In the genomic region with DNA sequence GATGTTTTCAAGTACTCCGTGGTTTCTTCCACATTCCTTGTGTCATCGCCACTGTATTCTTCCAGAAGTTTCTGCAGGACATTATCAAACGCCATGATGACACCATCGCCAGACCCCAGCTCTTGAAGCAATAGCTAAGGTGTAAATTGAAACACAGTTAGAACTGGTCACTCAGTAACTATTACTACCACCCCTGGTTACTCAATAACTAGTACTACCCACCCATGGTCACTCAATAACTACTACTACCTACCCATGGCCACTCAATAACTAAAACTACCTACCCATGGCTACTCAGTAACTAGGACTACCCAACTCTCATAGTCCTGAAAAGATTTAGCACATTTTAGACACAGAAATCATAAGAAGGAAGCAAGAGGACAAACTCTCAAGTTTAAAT, we compare ENCODE assay signal across 7 mouse cellular contexts.
"Had no signal": no experiment of that assay in that cellular context is flagged by ENCODE, and none has a peak within 500 bp of the region (broad histone marks: within the 10 kb centered on the region; RNA-seq: fewer than 3 reads in every experiment).

No protein-coding gene starts in this region.

- DNase-seq: liver; lung, adult 18-20 months; lung, postnatal 10 days; lung, postnatal 36 days; thymus, adult 2 months; thymus, postnatal 14 days; thymus, postnatal 4 days had no signal
